Mouse (Mus musculus) CH12F3 (cell line): Measurements from ENCODE around the gene Sohlh2.
"Not testable (repeated sequence)": the region's sequence is repeated elsewhere in the genome, so short reads cannot be mapped to it uniquely, and the experiment has no call there.

Experiments used
- in situ Hi-C: fragments of 300-500 bp; cut with MboI; formaldehyde crosslinking; loops from 2 replicates; pipeline ENCODE4 v1.14.3; 2020; ENCODE audit warnings: low sequenced_read_pairs

Gene Sohlh2

GRCm38 (mm10) chr3:55181766-55182165 is at the start of gene Sohlh2:
TSS of gene Sohlh2 (plus strand) at chr3:55182028.
- in situ Hi-C loops = no loop called here

GRCm38 (mm10) chr3:55137039-55137438 is 44.8 kb upstream of the Sohlh2 start, which contains the start of gene Ccdc169:
TSS of gene Ccdc169 (plus strand) at chr3:55137339.
- in situ Hi-C loops = no loop called here

GRCm38 (mm10) chr3:55139837-55140236 is 42.0 kb upstream of the Sohlh2 start:
- in situ Hi-C loops = no loop called here

GRCm38 (mm10) chr3:55141401-55141800 is 40.4 kb upstream of the Sohlh2 start:
- in situ Hi-C loops = no loop called here

- in situ Hi-C loops = no loop called here
Measured at GRCm38 (mm10) chr3:55144916-55145315, 36.9 kb upstream of the Sohlh2 start.

- in situ Hi-C loops = no loop called here
Measured at GRCm38 (mm10) chr3:55146441-55146840, 35.4 kb upstream of the Sohlh2 start.

- in situ Hi-C loops = no loop called here
Measured at GRCm38 (mm10) chr3:55147156-55147555, 34.7 kb upstream of the Sohlh2 start.

- in situ Hi-C loops = no loop called here
Measured at GRCm38 (mm10) chr3:55148091-55148490, 33.7 kb upstream of the Sohlh2 start.

GRCm38 (mm10) chr3:55151656-55152433 is 30.0 kb upstream of the Sohlh2 start:
- in situ Hi-C loops = no loop called here

- in situ Hi-C loops = no loop called here
Measured at GRCm38 (mm10) chr3:55152673-55153334, 29.0 kb upstream of the Sohlh2 start.

GRCm38 (mm10) chr3:55154163-55154562 is 27.7 kb upstream of the Sohlh2 start:
- in situ Hi-C loops = no loop called here

- in situ Hi-C loops = no loop called here
Measured at GRCm38 (mm10) chr3:55157413-55157812, 24.4 kb upstream of the Sohlh2 start.

- in situ Hi-C loops = no loop called here
Measured at GRCm38 (mm10) chr3:55161144-55161543, 20.7 kb upstream of the Sohlh2 start.

GRCm38 (mm10) chr3:55163510-55163909 is 18.3 kb upstream of the Sohlh2 start:
- in situ Hi-C loops = no loop called here

- in situ Hi-C loops = no loop called here
Measured at GRCm38 (mm10) chr3:55172478-55172877, 9.3 kb upstream of the Sohlh2 start.

GRCm38 (mm10) chr3:55177271-55177670 is 4.6 kb upstream of the Sohlh2 start:
- in situ Hi-C loops = no loop called here

GRCm38 (mm10) chr3:55191668-55192067 is 9.8 kb downstream of the Sohlh2 start:
- in situ Hi-C loops = no loop called here

GRCm38 (mm10) chr3:55193351-55193750 is 11.5 kb downstream of the Sohlh2 start:
- in situ Hi-C loops = no loop called here

GRCm38 (mm10) chr3:55194792-55195191 is 13.0 kb downstream of the Sohlh2 start:
- in situ Hi-C loops = no loop called here

- in situ Hi-C loops = no loop called here
Measured at GRCm38 (mm10) chr3:55195581-55196327, 13.9 kb downstream of the Sohlh2 start.

GRCm38 (mm10) chr3:55196328-55196710 is 14.5 kb downstream of the Sohlh2 start:
- in situ Hi-C loops = no loop called here

- in situ Hi-C loops = not testable (repeated sequence)
Measured at GRCm38 (mm10) chr3:55203621-55204020, 21.8 kb downstream of the Sohlh2 start.
